Mouse (Mus musculus) liver, embryonic 14.5 days (tissue): Measurements from ENCODE around the gene Fgfr2.

Experiments used
- CTCF ChIP-seq: IDR thresholded peaks from 2 replicates; pipeline ENCODE4 v1.5.1; 2016; ENCODE audit warnings: antibody characterized with exemption, low read depth, control low read depth
- EP300 ChIP-seq: IDR thresholded peaks from 2 replicates; pipeline ENCODE4 v1.6.1; 2016; ENCODE audit warnings: antibody characterized with exemption, low read depth

GRCm38 (mm10) chr7:131548473-131548872, 1574.7 kb downstream of the Fgfr2 start, which contains the start of gene Hmx2:
- TF ChIP-seq CTCF (no peak), EP300 (no peak)
